Mouse (Mus musculus): ENCODE measurements around the gene Acod1. TPM values are rescaled to one million over a fixed set of nuclear protein-coding genes. Genes with fewer than 3 reads are reported as not detected.

The Acod1 gene
- total RNA-seq (2012; rRNA removed) (0.88 and 1.6 TPM in 2 replicates), total RNA-seq (2014; rRNA removed) (0.16 and 0.24 TPM in 2 replicates), polyA plus RNA-seq (2012; ENCODE audit: insufficient read length, low read depth) (0.09 TPM in 1 of 2 replicates, not detected in the other)

DNA sequence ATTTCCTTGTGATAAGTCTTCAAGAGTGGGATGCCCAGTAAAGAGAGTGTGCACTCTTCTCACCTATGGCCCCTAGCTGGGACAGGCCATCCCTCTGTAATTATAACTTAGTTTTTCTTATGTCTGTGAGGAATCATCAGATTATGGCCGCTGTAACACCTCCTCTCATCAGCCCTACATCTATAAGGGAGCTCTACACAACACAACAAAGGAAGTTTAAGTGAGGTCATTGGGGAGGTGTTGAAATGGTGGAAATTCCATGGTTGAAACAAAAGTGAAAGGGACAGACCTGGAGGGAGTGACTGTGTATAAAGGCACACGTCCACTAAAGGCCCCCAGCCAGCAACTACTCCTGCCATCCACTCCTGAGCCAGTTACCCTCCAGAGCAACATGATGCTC lies at the start of gene Acod1:
TSS of gene Acod1 (plus strand) at position 301 of the 400 bp plus-strand sequence.
- H3K79me2 ChIP-seq (replicated peaks; ENCODE audit: control insufficient read depth, extremely low read depth, insufficient read depth, poor library complexity, severe bottlenecking): no peaks in the 10 kb centered on the region
- H3K4me2 ChIP-seq (ENCODE audit: insufficient read depth, low read depth, poor library complexity, severe bottlenecking): peak within 1 kb of the TSS; percentile 18; the same call in 1 of the 2 replicates
- dilution Hi-C loops (cut with MboI; ENCODE audit: extremely low pct_ligation_motif_present, extremely low pct_unique_long_range_greater_than_20kb, low sequenced_read_pairs): no loop called here
- H3K4me1 ChIP-seq (ENCODE audit: control insufficient read depth in 1 of 2, insufficient read depth in 2 of 2): peaks cover 18 to 28% of the 10 kb centered on the region in 2 experiments
- TF ChIP-seq SIN3A (IDR thresholded peaks at IDR 0.05; ENCODE audit: low read length) (no peak), BHLHE40 (IDR thresholded peaks at IDR 0.05; ENCODE audit: low read depth, low read length) (peak; percentile 10; the same call in 1 of the 2 replicates), POLR2A (IDR thresholded peaks at IDR 0.05; ENCODE audit: low read depth, low read length) (no peak), USF1 (IDR thresholded peaks at IDR 0.05; ENCODE audit: low read depth, low read length) (no peak), MAX (IDR thresholded peaks at IDR 0.05; ENCODE audit: low read length) (no peak)
- DNase-seq (ENCODE audit: extremely low read depth): no peak
- H3K27ac ChIP-seq (ENCODE audit: insufficient read depth, low read depth): no peak within 1 kb of the TSS
- in situ Hi-C loops (cut with MboI; ENCODE audit: low pct_ligation_motif_present, low pct_unique_long_range_greater_than_20kb, low sequenced_read_pairs): no loop called here
- no peaks in the 10 kb centered on the region for H3K36me3 ChIP-seq (replicated peaks in 1 of 2; ENCODE audit: control insufficient read depth in 1 of 2, insufficient read depth in 1 of 2, low read length in 1 of 2)
- no peaks in the 10 kb centered on the region for H3K9me3 ChIP-seq (replicated peaks; ENCODE audit: low read length)
- no peak within 1 kb of the TSS for H3K9ac ChIP-seq (ENCODE audit: insufficient read depth, low read depth)
- H3K4me3 ChIP-seq (replicated peaks in 1 of 3; ENCODE audit: low read depth in 2 of 3, low read length in 2 of 3, poor library complexity in 1 of 3): no peak within 1 kb of the TSS
- H3K27me3 ChIP-seq (replicated peaks): no peaks in the 10 kb centered on the region

DNA sequence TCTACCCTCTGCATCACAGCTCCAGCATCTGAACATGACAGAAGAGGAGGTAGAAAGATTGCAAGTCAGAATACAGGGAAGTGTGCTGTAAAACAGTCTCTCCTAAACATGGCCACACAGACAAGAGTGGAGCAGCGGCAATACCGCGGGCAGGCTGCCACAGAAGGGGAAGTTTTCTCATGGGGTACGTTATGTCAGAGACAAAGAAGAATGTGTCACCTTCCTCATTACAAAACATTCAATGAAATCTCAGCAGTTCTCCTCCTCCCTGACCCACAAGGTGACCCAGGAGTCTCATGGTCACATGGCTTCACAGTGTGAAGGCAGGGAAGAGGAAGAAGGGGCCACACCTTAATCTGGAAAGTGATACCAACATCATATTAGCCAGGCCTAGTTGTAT lies 39.0 kb upstream of the Acod1 start:
- Histone ChIP-seq H3K79me2 (replicated peaks; ENCODE audit: control insufficient read depth, extremely low read depth, insufficient read depth, poor library complexity, severe bottlenecking) (no peaks in the 10 kb centered on the region), H3K4me2 (ENCODE audit: insufficient read depth, low read depth, poor library complexity, severe bottlenecking) (no peak overlapping the region), H3K4me3 (replicated peaks in 1 of 3; ENCODE audit: low read depth in 2 of 3, low read length in 2 of 3, poor library complexity in 1 of 3) (no peak overlapping the region), H3K27me3 (replicated peaks) (no peaks in the 10 kb centered on the region), H3K36me3 (replicated peaks in 1 of 2; ENCODE audit: control insufficient read depth in 1 of 2, insufficient read depth in 1 of 2, low read length in 1 of 2) (peaks cover 0 to 12% of the 10 kb centered on the region in 2 experiments), H3K9me3 (replicated peaks; ENCODE audit: low read length) (no peaks in the 10 kb centered on the region), H3K27ac (ENCODE audit: insufficient read depth, low read depth) (no peak overlapping the region), H3K9ac (ENCODE audit: insufficient read depth, low read depth) (no peak overlapping the region), H3K4me1 (ENCODE audit: control insufficient read depth in 1 of 2, insufficient read depth in 2 of 2) (peaks cover 6 to 24% of the 10 kb centered on the region in 2 experiments)
- TF ChIP-seq MEF2A (IDR thresholded peaks at IDR 0.05; ENCODE audit: borderline replicate concordance, low read depth, low read length) (no peak), KAT2A (IDR thresholded peaks at IDR 0.05; ENCODE audit: insufficient replicate concordance, low read length) (no peak), SMC3 (IDR thresholded peaks at IDR 0.05; ENCODE audit: low read depth, low read length) (no peak), MAZ (IDR thresholded peaks at IDR 0.05; ENCODE audit: low read depth, low read length) (no peak), ETS1 (conservative IDR thresholded peaks at IDR 0.05; ENCODE audit: low read depth, low read length) (no peak), ZC3H11A (IDR thresholded peaks at IDR 0.05; ENCODE audit: low read depth, low read length) (no peak), IRF4 (IDR thresholded peaks at IDR 0.05; ENCODE audit: low read depth, low read length) (no peak), USF2 (conservative IDR thresholded peaks at IDR 0.05; ENCODE audit: low read depth, low read length) (no peak), ZNF384 (IDR thresholded peaks at IDR 0.05; ENCODE audit: low read depth, low read length) (no peak), PAX5 (IDR thresholded peaks at IDR 0.05; ENCODE audit: low read length) (no peak), UBTF (IDR thresholded peaks at IDR 0.05; ENCODE audit: low read depth, low read length) (no peak), GABPA (IDR thresholded peaks at IDR 0.05; ENCODE audit: insufficient replicate concordance, low read depth, low read length) (no peak), CHD2 (IDR thresholded peaks at IDR 0.05; ENCODE audit: low read length) (no peak), RCOR1 (conservative IDR thresholded peaks at IDR 0.05; ENCODE audit: low read depth, low read length) (no peak), JUN (IDR thresholded peaks at IDR 0.05; ENCODE audit: insufficient read depth, low read depth, low read length) (no peak), POLR2A (IDR thresholded peaks at IDR 0.05; ENCODE audit: low read depth, low read length) (no peak), RAD21 (IDR thresholded peaks at IDR 0.05; ENCODE audit: low read depth, low read length) (no peak), CHD1 (IDR thresholded peaks at IDR 0.05; ENCODE audit: low read depth, low read length) (no peak), ZKSCAN1 (IDR thresholded peaks at IDR 0.05; ENCODE audit: borderline replicate concordance, low read depth, low read length) (no peak)
- dilution Hi-C loops (cut with MboI; ENCODE audit: extremely low pct_ligation_motif_present, extremely low pct_unique_long_range_greater_than_20kb, low sequenced_read_pairs) (no loop called here), in situ Hi-C loops (cut with MboI; ENCODE audit: low pct_ligation_motif_present, low pct_unique_long_range_greater_than_20kb, low sequenced_read_pairs) (no loop called here)
- no peak for DNase-seq (ENCODE audit: extremely low read depth)

Data from CH12.LX (cell line).